11 mouse cellular contexts compared by ENCODE assay signal in the genomic region with DNA sequence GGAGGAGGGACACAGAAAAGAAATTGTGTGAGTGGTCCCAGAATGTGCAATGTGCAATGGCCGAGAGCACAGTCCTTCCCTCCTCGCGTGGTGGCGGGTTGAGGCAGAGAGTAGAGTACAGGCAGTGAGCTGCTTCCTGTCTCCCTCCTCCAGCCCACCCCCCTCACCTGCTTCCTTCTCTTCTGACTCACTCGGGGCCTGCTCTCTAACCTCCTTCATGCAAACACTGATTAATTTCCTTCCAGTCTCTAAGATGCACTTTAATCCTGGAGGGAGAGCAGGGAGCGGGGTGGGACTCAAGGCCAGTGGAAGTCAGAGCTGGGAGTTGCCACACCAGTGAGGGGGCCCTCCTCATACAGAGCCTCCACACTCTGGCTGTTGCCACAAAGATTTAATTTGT. TPM values are rescaled to one million over a fixed set of nuclear protein-coding genes. Genes with fewer than 3 reads are reported as not detected.
DNase-seq lines count a peak whose midpoint lies in the region; ATAC-seq lines count a peak whose summit lies in the region.
"Had no signal": no experiment of that assay in that cellular context is flagged by ENCODE, and none has a peak within 500 bp of the region (broad histone marks: within the 10 kb centered on the region; RNA-seq: fewer than 3 reads in every experiment).

No protein-coding gene starts in this region.

- H3K27ac ChIP-seq in kidney, embryonic 15.5 days, result peak overlapping the region; percentile 13; the same call in 1 of the 2 replicates
- H3K27ac ChIP-seq in heart, embryonic 11.5 days (ENCODE audit: low read depth, low read length), result no peak overlapping the region
- no peak overlapping the region for H3K27ac ChIP-seq in hindbrain, embryonic 12.5 days
- H3K27ac ChIP-seq: embryonic facial prominence, embryonic 13.5 days; liver, embryonic 12.5 days had no signal

- H3K9me3 ChIP-seq in kidney, embryonic 15.5 days (replicated peaks), result no peaks in the 10 kb centered on the region
- no peaks in the 10 kb centered on the region for H3K9me3 ChIP-seq in heart, embryonic 11.5 days (replicated peaks; ENCODE audit: control insufficient read depth, low read length)
- no peaks in the 10 kb centered on the region for H3K9me3 ChIP-seq in hindbrain, embryonic 12.5 days (replicated peaks)
- H3K9me3 ChIP-seq: embryonic facial prominence, embryonic 13.5 days; liver, embryonic 12.5 days had no signal

- no peaks in the 10 kb centered on the region for H3K36me3 ChIP-seq in kidney, embryonic 15.5 days
- H3K36me3 ChIP-seq in heart, embryonic 11.5 days (ENCODE audit: control insufficient read depth, insufficient read depth, low read length), result no peaks in the 10 kb centered on the region
- no peaks in the 10 kb centered on the region for H3K36me3 ChIP-seq in hindbrain, embryonic 12.5 days
- H3K36me3 ChIP-seq: embryonic facial prominence, embryonic 13.5 days; liver, embryonic 12.5 days had no signal

- H3K4me3 ChIP-seq in kidney, embryonic 15.5 days (replicated peaks), result no peak overlapping the region
- no peak overlapping the region for H3K4me3 ChIP-seq in heart, embryonic 11.5 days (ENCODE audit: low read depth, low read length)
- H3K4me3 ChIP-seq in hindbrain, embryonic 12.5 days, result no peak overlapping the region
- H3K4me3 ChIP-seq: embryonic facial prominence, embryonic 13.5 days; liver, embryonic 12.5 days had no signal

- no peaks in the 10 kb centered on the region for H3K27me3 ChIP-seq in kidney, embryonic 15.5 days
- no peaks in the 10 kb centered on the region for H3K27me3 ChIP-seq in heart, embryonic 11.5 days (ENCODE audit: control insufficient read depth, insufficient read depth, low read length)
- no peaks in the 10 kb centered on the region for H3K27me3 ChIP-seq in hindbrain, embryonic 12.5 days

- ATAC-seq in kidney, embryonic 15.5 days (replicated peaks; ENCODE audit: low FRiP score), result peak; percentile 73; the same call in 1 of the 2 replicates
- ATAC-seq in heart, embryonic 11.5 days (replicated peaks; ENCODE audit: insufficient number of reproducible peaks, low FRiP score, low TSS enrichment), result no peak
- ATAC-seq in hindbrain, embryonic 12.5 days (ENCODE audit: low FRiP score), result no peak
- ATAC-seq: liver, embryonic 12.5 days had no signal

- 18% methylated on average over 6 of the region's 6 CpGs for WGBS in kidney, embryonic 15.5 days
- WGBS in heart, embryonic 11.5 days (ENCODE audit: insufficient replicate concordance), result 29% methylated on average over 6 of the region's 6 CpGs
- WGBS in hindbrain, embryonic 12.5 days, result 49% methylated on average over 6 of the region's 6 CpGs

- H3K9ac ChIP-seq in kidney, embryonic 15.5 days, result no peak overlapping the region
- no peak overlapping the region for H3K9ac ChIP-seq in heart, embryonic 11.5 days (ENCODE audit: low read depth, low read length)
- no peak overlapping the region for H3K9ac ChIP-seq in hindbrain, embryonic 12.5 days
- H3K9ac ChIP-seq: embryonic facial prominence, embryonic 13.5 days; liver, embryonic 12.5 days had no signal

- no peak overlapping the region for H3K4me2 ChIP-seq in kidney, embryonic 15.5 days
- no peak overlapping the region for H3K4me2 ChIP-seq in heart, embryonic 11.5 days
- no peak overlapping the region for H3K4me2 ChIP-seq in hindbrain, embryonic 12.5 days (replicated peaks)
- H3K4me2 ChIP-seq: embryonic facial prominence, embryonic 13.5 days; liver, embryonic 12.5 days had no signal

- DNase-seq in kidney, adult 11 months, result no peak
- DNase-seq in 416B (ENCODE audit: low read depth), result peak; percentile 76
- DNase-seq in T-cell, adult 2 months (ENCODE audit: low spot score), result peak; percentile 44
- DNase-seq in naive thymus-derived CD4-positive, alpha-beta T cell, adult 2 months (ENCODE audit: low read depth), result peak; percentile 54
- no peak for DNase-seq in spleen, postnatal 14 days (ENCODE audit: low spot score in 2 of 2)
- DNase-seq: kidney, adult 8-10 months had no signal

- H3K4me1 ChIP-seq in kidney, embryonic 15.5 days, result peaks cover 28% of the 10 kb centered on the region
- no peaks in the 10 kb centered on the region for H3K4me1 ChIP-seq in heart, embryonic 11.5 days (ENCODE audit: control insufficient read depth, insufficient read depth, low read length)
- H3K4me1 ChIP-seq in hindbrain, embryonic 12.5 days, result peaks cover 13% of the 10 kb centered on the region
- H3K4me1 ChIP-seq: liver, embryonic 12.5 days had no signal

RNA-seq across cellular contexts. Expression of a gene that starts 18.8 kb away (rescaled TPM):
- polyA plus RNA-seq in kidney, embryonic 15.5 days (2015; fragmentation: Nextera tagmentation; extraction: Ambion mirVana), result 1.0 and 2.1 TPM in 2 replicates
- polyA plus RNA-seq in heart, embryonic 11.5 days (2014; fragmentation: Nextera tagmentation; extraction: Ambion mirVana), result 1.7 and 1.8 TPM in 2 replicates
- 11.8 and 13.3 TPM in 2 replicates for polyA plus RNA-seq in hindbrain, embryonic 12.5 days (2016; fragmentation: Nextera tagmentation; extraction: Ambion mirVana)

RNA-seq across cellular contexts. Expression of a gene that starts 53.4 kb away (rescaled TPM):
- polyA plus RNA-seq in kidney, embryonic 15.5 days (2015; fragmentation: Nextera tagmentation; extraction: Ambion mirVana), result 53.0 and 58.4 TPM in 2 replicates
- 49.5 and 51.4 TPM in 2 replicates for polyA plus RNA-seq in heart, embryonic 11.5 days (2014; fragmentation: Nextera tagmentation; extraction: Ambion mirVana)
- 85.6 and 95.1 TPM in 2 replicates for polyA plus RNA-seq in hindbrain, embryonic 12.5 days (2016; fragmentation: Nextera tagmentation; extraction: Ambion mirVana)

Comparison
In these comparisons a context has a peak if more than half of its experiments do, and no peak if none do; other contexts are left out.
1. DNase-seq: peak in 416B (single experiment), T-cell, adult 2 months (single experiment) and naive thymus-derived CD4-positive, alpha-beta T cell, adult 2 months (single experiment); none in kidney, adult 11 months (single experiment) and spleen, postnatal 14 days (0 of 2).